Mouse (Mus musculus): Measurements from ENCODE around the gene Dpyd.

- TF ChIP-seq CTCF (IDR thresholded peaks at IDR 0.05; ENCODE audit: low read depth) (no peak), EP300 (optimal IDR thresholded peaks at IDR 0.05) (no peak)
Measured at GRCm38 (mm10) chr3:119144788-119145187, 582.9 kb downstream of the Dpyd start.

Measured in stomach, postnatal 0 days (tissue).